ENCODE assay signal across 18 mouse cellular contexts in genomic region chr5:64254988-64255387, GRCm38 (mm10).
A peak's percentile ranks its signal among the peaks of the same experiment; 100 is the strongest.
DNase-seq lines count a peak whose midpoint lies in the region; ATAC-seq and TF ChIP-seq lines count a peak whose summit lies in the region.
"Had no signal": no experiment of that assay in that cellular context is flagged by ENCODE, and none has a peak within 500 bp of the region (broad histone marks: within the 10 kb centered on the region; RNA-seq: fewer than 3 reads in every experiment).

No protein-coding gene starts in this region.

- H3K4me2 ChIP-seq in intestine, embryonic 16.5 days (ENCODE audit: low read depth, low read length): peak overlapping the region; percentile 22
- no peak overlapping the region for H3K4me2 ChIP-seq in kidney, postnatal 0 days (ENCODE audit: low read length)
- 0 out of 2 replicates have a peak overlapping the region, but pooled peaks have one; percentile 3 for H3K4me2 ChIP-seq in liver, embryonic 15.5 days
- H3K4me2 ChIP-seq in forebrain, embryonic 16.5 days (ENCODE audit: low read length): no peak overlapping the region
- H3K4me2 ChIP-seq: heart, embryonic 15.5 days; hindbrain, embryonic 15.5 days; lung, embryonic 15.5 days; neural tube, embryonic 12.5 days had no signal

- peak; percentile 74 for DNase-seq in kidney, adult 11 months
- no peak for DNase-seq in kidney, postnatal 10 days
- DNase-seq in kidney, postnatal 0 days (ENCODE audit: low spot score): no peak
- no peak for DNase-seq in urinary bladder, postnatal 4 days (ENCODE audit: low spot score in 2 of 2)
- no peak for DNase-seq in lung, postnatal 25 days (ENCODE audit: low spot score)
- DNase-seq: adrenal gland, postnatal 25 days; cerebellum, adult 9-10 months; forebrain, postnatal 0 days; heart, postnatal 4 days; lung, postnatal 4 days; right cerebral cortex, postnatal 25 days had no signal

- peak overlapping the region; percentile 76 for H3K27ac ChIP-seq in intestine, embryonic 16.5 days (ENCODE audit: low read length)
- 0 out of 2 replicates have a peak overlapping the region, but pooled peaks have one; percentile 20 for H3K27ac ChIP-seq in kidney, postnatal 0 days
- H3K27ac ChIP-seq in liver, embryonic 15.5 days (replicated peaks): no peak overlapping the region
- no peak overlapping the region for H3K27ac ChIP-seq in forebrain, embryonic 16.5 days (ENCODE audit: low read length)
- H3K27ac ChIP-seq: heart, embryonic 15.5 days; hindbrain, embryonic 15.5 days; lung, embryonic 15.5 days; neural tube, embryonic 12.5 days had no signal

- 0 out of 2 replicates have a peak overlapping the region, but pooled peaks have one; percentile 12 for H3K9ac ChIP-seq in intestine, embryonic 16.5 days (ENCODE audit: low read depth, low read length)
- H3K9ac ChIP-seq in kidney, postnatal 0 days (ENCODE audit: low read depth, low read length): no peak overlapping the region
- no peak overlapping the region for H3K9ac ChIP-seq in liver, embryonic 15.5 days
- H3K9ac ChIP-seq in forebrain, embryonic 16.5 days (replicated peaks; ENCODE audit: low read depth, low read length): no peak overlapping the region
- H3K9ac ChIP-seq: forebrain, postnatal 0 days; heart, embryonic 15.5 days; hindbrain, embryonic 15.5 days; lung, embryonic 15.5 days; neural tube, embryonic 12.5 days had no signal

- peak; percentile 7 for ATAC-seq in intestine, embryonic 16.5 days
- peak; percentile 37; the same call in 1 of the 2 replicates for ATAC-seq in kidney, postnatal 0 days (replicated peaks; ENCODE audit: low FRiP score, low read depth)
- ATAC-seq in liver, embryonic 15.5 days (ENCODE audit: insufficient read depth): no peak
- no peak for ATAC-seq in forebrain, embryonic 16.5 days
- ATAC-seq: forebrain, postnatal 0 days had no signal

- H3K9me3 ChIP-seq in intestine, embryonic 16.5 days (ENCODE audit: control insufficient read depth, low read length): no peaks in the 10 kb centered on the region
- H3K9me3 ChIP-seq in kidney, postnatal 0 days (replicated peaks; ENCODE audit: low read length): no peaks in the 10 kb centered on the region
- no peaks in the 10 kb centered on the region for H3K9me3 ChIP-seq in liver, embryonic 15.5 days (replicated peaks)
- H3K9me3 ChIP-seq in forebrain, embryonic 16.5 days (ENCODE audit: control insufficient read depth, low read length): no peaks in the 10 kb centered on the region
- H3K9me3 ChIP-seq: heart, embryonic 15.5 days; hindbrain, embryonic 15.5 days; lung, embryonic 15.5 days; neural tube, embryonic 12.5 days had no signal

- H3K36me3 ChIP-seq in intestine, embryonic 16.5 days (ENCODE audit: control insufficient read depth, insufficient read depth, low read length): no peaks in the 10 kb centered on the region
- H3K36me3 ChIP-seq in kidney, postnatal 0 days (ENCODE audit: insufficient read depth, low read length): peaks cover 10% of the 10 kb centered on the region; the same call in 1 of the 2 replicates
- H3K36me3 ChIP-seq in liver, embryonic 15.5 days (replicated peaks): 0 out of 2 replicates have a peak, but pooled peaks cover 11% of the 10 kb centered on the region
- no peaks in the 10 kb centered on the region for H3K36me3 ChIP-seq in forebrain, embryonic 16.5 days (ENCODE audit: control insufficient read depth, insufficient read depth)
- H3K36me3 ChIP-seq: hindbrain, embryonic 15.5 days had no signal

- no peak for TF ChIP-seq CTCF in kidney, postnatal 0 days (IDR thresholded peaks at IDR 0.05; ENCODE audit: low read depth)

- no peaks in the 10 kb centered on the region for H3K27me3 ChIP-seq in intestine, embryonic 16.5 days (replicated peaks; ENCODE audit: control insufficient read depth, insufficient read depth, low read length)
- no peaks in the 10 kb centered on the region for H3K27me3 ChIP-seq in kidney, postnatal 0 days (ENCODE audit: insufficient read depth, low read length)
- H3K27me3 ChIP-seq in liver, embryonic 15.5 days: no peaks in the 10 kb centered on the region
- H3K27me3 ChIP-seq in forebrain, embryonic 16.5 days (replicated peaks; ENCODE audit: control insufficient read depth, insufficient read depth, low read length): no peaks in the 10 kb centered on the region
- H3K27me3 ChIP-seq: heart, embryonic 15.5 days; hindbrain, embryonic 15.5 days; lung, embryonic 15.5 days; neural tube, embryonic 12.5 days had no signal

- WGBS in intestine, embryonic 16.5 days: 54% methylated on average over 6 of the region's 6 CpGs
- WGBS in kidney, postnatal 0 days: 71% methylated on average over 6 of the region's 6 CpGs
- 67% methylated on average over 6 of the region's 6 CpGs for WGBS in liver, embryonic 15.5 days (ENCODE audit: insufficient replicate concordance)
- 53% methylated on average over 6 of the region's 6 CpGs for WGBS in forebrain, embryonic 16.5 days

- H3K4me1 ChIP-seq in intestine, embryonic 16.5 days (ENCODE audit: control insufficient read depth, insufficient read depth, low read length): peaks cover 10% of the 10 kb centered on the region
- H3K4me1 ChIP-seq in kidney, postnatal 0 days (replicated peaks; ENCODE audit: insufficient read depth, low read length): peaks cover 5% of the 10 kb centered on the region; the same call in 1 of the 2 replicates
- H3K4me1 ChIP-seq in liver, embryonic 15.5 days (replicated peaks): peaks cover 15% of the 10 kb centered on the region
- no peaks in the 10 kb centered on the region for H3K4me1 ChIP-seq in forebrain, embryonic 16.5 days (replicated peaks; ENCODE audit: control insufficient read depth, insufficient read depth, low read length)
- H3K4me1 ChIP-seq: neural tube, embryonic 12.5 days had no signal

- H3K4me3 ChIP-seq in intestine, embryonic 16.5 days (ENCODE audit: low read length): no peak overlapping the region
- H3K4me3 ChIP-seq in kidney, postnatal 0 days (replicated peaks; ENCODE audit: low read depth, low read length): no peak overlapping the region
- no peak overlapping the region for H3K4me3 ChIP-seq in liver, embryonic 15.5 days (replicated peaks)
- H3K4me3 ChIP-seq in forebrain, embryonic 16.5 days (replicated peaks; ENCODE audit: low read length): no peak overlapping the region
- H3K4me3 ChIP-seq: heart, embryonic 15.5 days; hindbrain, embryonic 15.5 days; lung, embryonic 15.5 days; neural tube, embryonic 12.5 days had no signal

Comparison
In these comparisons a context has a peak if more than half of its experiments do, and no peak if none do; other contexts are left out.
1. ATAC-seq: peak in intestine, embryonic 16.5 days (single experiment) and kidney, postnatal 0 days (single experiment); none in liver, embryonic 15.5 days (single experiment) and forebrain, embryonic 16.5 days (single experiment).
2. H3K27ac ChIP-seq: peak in intestine, embryonic 16.5 days (single experiment) and kidney, postnatal 0 days (single experiment); none in liver, embryonic 15.5 days (single experiment) and forebrain, embryonic 16.5 days (single experiment).
3. H3K4me2 ChIP-seq: peak in intestine, embryonic 16.5 days (single experiment) and liver, embryonic 15.5 days (single experiment); none in kidney, postnatal 0 days (single experiment) and forebrain, embryonic 16.5 days (single experiment).